Mouse (Mus musculus) adipocyte (in vitro differentiated cells): ENCODE measurements at regions not wholly inside any gene's neighbourhood (a gene's known extent, or its start where the extent isn't known, plus 50 kb on each side); places are given as distances from the start of the nearest gene placed in this dataset.
A peak's percentile ranks its signal among the peaks of the same experiment; 100 is the strongest.
"Not testable (repeated sequence)": the region's sequence is repeated elsewhere in the genome, so short reads cannot be mapped to it uniquely, and the experiment has no call there.

Experiments
- DNase-seq: peaks from one replicate; pipeline ENCODE4 v3.0.0-alpha.2; 2016; ENCODE audit warnings: low spot score

DNA sequence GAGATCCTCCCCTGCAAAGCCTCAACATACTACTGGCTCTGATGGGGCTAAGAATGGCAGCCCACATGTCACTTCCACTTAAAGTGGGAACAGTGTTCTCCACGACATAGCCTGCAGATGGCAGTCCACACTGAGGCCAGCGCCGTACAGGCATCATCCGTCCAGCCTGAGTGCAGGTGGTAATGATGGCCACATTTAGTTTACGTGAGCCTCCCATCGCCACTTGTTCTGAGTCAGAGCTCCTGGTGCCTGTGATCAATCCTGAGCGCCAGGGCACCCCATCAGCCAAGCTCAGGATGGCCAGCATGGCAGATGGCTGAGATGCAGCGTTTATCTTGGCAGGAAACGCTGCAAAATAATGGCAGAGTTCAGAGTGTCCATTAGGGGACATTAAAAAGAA, 159.6 kb downstream of the Adgrd1 start:
- no peak for DNase-seq

DNA sequence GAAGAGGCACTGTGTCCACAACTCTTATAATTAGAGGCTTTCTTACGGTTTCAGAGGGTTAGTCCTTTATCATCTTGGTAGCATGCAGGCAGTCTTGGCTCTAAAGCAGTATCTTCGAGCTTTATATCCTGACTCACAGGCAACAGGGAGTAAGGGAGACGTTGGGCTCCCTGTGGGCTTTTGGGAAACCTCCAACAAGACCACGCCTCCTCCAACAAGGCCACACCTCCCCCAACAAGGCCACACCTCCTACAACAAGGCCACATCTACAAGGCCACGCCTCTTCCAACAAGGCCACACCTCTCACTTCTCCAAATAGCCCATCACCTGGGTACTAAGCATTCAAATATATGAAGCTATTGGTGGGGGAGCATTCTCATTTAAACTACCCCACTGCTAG, 160.7 kb downstream of the Adgrd1 start:
- no peak for DNase-seq

DNA sequence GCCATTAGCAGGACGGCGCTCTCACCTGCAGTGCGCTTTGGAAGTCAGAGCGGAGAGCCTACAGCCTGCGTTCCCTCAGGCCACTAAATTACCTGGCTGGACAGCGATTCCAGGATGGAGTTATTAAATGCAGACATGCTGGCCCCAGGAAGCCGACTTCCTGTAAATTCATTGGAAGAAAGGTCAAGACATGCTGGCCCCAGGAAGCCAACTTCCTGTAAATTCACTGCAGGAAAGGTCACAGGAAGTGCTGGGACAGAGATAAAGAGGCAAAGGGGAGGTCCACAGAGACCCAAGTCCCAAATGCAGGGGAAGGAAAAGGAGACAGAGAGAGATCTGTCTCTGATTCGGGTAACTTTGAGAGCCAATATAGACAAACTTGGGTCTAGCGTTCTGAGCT, 164.1 kb downstream of the Adgrd1 start:
- no peak for DNase-seq

- DNase-seq, result no peak
These were observed 166.6 kb downstream of the Adgrd1 start for GRCm38 (mm10) chr5:129263118-129263517.

- DNase-seq, result no peak
These were observed 167.8 kb downstream of the Adgrd1 start for GRCm38 (mm10) chr5:129264363-129264762.

DNA sequence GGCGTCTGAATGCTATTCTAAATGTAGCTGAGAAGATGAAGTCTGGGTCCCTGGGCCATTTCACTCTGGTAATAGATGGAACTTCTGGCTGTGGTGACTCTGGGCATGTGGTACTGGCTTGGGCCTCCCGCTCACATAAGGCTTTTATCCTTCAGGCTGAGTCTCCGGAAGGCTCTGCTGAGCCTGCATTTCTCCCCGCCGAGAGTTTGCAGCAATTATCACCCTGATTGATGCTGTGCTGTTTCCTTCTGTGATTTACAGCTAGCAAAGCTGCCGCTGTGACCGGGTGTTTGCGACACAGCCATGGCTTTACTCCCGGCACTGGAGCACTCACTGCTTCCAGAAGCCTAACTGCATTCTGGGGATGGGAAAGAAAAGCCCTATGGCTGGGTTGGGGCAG, 171.9 kb downstream of the Adgrd1 start:
- DNase-seq, result no peak

- DNase-seq, result no peak
These were observed 173.5 kb downstream of the Adgrd1 start for GRCm38 (mm10) chr5:129270051-129270472.

DNA sequence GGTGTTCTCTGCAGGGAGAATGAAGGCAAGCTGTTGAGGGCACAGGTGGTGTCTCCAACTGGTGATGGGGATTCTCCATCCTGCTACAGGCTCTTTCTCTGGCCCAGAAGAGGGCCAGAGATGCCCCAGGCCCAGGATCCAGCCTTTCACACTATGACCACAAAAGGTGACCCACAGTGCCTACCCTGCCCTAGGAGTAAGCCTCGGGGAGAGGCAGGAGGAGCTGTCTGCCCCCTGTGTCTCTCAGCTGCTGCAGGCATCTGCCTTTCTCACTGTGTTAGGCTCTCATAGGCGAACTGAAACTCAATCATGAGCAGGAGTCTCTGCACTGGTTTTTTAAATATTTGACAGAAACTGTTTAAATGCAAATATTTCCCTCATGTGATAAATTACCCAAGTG, 184.9 kb downstream of the Adgrd1 start:
- no peak for DNase-seq

- DNase-seq, result no peak
These were observed 185.6 kb downstream of the Adgrd1 start for GRCm38 (mm10) chr5:129282133-129282532.

GRCm38 (mm10) chr5:129282826-129283225, 186.3 kb downstream of the Adgrd1 start:
- DNase-seq, result no peak

DNA sequence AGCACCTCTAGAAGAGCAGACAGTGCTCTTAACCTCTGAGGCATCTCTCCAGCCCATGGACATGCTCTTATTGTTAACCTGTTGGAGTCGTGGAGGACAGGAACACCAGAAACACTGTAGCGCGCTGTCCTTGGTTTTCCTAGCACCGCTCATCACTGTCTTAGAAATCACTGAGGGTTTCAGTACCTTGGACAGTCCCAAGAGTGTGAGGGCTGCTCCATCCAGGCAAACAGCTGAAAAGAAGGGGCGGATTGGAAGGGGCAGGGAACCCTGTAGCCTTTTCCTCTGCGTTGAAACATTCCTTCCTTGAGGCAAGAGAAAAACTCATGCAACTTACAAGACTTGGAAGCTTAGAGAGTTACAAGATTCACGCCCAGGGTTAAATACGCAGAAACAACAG, 190.9 kb downstream of the Adgrd1 start:
- peak; percentile 11 for DNase-seq

DNA sequence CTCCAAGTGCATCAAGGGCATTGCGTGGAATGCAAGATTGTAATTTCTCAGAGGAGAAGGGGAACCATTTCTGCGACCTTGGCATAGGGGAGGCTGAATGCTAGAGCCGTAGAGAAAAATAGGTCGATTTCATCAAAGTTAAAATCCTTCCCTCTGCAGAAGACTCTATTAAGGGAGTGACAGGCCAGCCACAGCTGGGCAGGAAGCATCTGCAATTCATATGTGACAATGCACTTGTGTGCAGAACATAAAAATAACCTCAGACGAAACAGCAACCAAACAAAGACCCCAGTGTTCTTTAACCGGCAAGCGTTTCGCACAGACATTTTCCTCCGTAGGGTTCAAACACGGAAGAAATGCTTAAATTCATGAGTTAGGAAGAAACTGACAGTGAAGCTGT, 196.3 kb downstream of the Adgrd1 start:
- not testable (repeated sequence) for DNase-seq

DNA sequence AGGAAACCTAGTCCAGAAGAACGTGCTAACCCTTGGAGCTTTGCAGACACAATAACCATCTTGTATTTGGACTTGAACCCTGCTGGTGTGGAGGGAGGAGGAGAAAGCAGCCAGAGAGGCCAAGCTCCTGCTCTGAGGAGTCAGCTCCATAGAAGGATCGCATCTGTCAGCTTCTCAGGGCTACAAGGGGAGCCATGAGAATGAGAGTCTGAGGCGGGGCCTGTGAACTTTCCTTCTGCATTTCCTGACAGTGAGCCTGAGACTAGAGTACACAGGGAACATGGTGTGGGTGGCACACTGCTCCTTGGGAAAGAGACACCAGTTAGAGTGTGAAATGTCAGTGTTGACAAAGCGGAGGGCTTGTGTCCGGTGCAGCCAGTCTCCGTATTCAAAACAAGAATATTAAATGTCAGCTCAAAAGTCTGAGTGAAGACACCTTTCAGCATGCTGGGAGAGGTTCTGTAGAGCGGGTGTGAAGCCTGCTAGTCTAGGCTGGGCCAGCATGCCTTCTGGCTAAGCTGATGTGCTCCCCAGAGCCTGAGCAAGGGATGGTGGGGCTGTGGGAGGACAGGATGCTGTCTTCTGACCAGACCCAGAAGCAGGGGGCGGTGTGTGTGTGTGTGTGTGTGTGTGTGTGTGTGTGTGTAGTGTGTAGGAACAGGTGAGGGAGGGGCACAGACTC, 198.5 kb downstream of the Adgrd1 start:
- DNase-seq, result not testable (repeated sequence)

GRCm38 (mm10) chr5:129297657-129298349, 201.3 kb downstream of the Adgrd1 start:
- DNase-seq, result no peak

DNA sequence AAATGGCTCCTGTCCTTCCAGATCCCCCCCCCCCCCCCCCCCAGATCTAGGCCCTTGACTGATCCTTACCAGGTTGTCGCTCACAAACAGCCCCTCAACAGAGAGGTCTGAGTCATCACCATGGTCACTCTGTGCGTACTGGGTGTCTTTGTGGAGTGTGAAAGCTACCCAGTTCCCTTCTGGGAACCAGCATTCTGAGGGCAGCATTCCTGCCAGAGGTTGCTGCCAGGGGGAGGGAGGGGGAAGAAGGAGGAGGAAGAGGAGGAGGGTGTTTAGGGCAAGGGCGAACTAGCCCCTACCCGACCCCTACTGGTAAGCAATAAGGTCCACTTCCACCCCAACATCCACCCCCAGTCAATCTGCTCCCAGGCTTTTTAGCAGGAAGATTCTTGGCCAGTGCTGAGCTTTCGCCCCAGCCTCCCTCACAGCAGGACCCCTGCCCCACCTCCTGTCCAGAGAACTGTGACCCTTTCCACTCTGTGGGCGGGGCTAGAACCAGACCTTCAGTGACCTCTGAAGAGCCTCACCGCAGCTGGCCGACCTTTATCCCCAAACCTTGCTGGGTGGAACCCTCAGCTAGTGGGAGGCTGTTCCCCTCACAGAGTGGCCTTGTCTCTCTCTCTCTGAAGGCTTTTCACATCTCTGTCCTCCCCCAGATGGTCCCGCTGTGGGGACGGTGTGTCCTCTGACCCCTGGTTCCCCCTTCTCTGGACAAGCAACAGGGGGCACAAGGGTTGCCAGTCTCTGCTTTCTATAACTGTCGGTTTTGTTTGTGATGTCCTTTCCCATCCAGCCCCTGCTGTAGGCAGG, 202.2 kb upstream of the Sfswap start:
- no peak for DNase-seq

DNA sequence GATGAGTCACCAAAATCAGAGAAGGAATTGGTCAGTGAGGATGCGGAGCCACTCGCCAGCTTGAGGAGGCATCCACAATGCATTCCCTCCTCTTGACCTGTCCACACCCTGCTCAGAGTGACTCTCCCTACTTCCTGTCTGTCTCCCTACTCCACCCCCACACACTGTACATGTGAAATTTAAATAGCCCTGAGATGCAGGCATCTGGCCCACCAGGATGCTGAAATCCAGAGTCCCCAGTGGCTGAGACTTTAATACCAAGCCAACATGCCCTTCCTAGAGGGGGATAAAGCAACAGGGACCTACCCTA, 201.6 kb upstream of the Sfswap start:
- DNase-seq, result no peak

DNA sequence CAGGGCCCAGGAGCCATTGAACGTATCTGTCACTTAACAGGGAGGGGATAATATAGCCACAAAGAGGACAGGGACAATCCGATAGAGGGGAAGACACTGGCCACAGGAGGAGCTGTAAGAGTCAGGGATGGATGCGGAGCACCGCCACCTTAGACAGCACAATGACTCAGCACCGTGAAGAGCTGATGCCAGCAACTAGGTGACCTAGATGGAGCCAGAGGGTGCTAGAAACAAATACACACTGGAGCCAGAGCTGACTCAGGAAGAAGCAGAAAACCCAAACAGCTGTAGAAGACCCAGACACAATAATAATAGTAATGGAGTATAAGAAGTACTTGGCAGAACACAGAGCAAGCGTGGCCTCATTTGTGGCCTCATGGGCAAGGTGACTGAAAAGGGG, 200.6 kb upstream of the Sfswap start:
- DNase-seq, result no peak

DNA sequence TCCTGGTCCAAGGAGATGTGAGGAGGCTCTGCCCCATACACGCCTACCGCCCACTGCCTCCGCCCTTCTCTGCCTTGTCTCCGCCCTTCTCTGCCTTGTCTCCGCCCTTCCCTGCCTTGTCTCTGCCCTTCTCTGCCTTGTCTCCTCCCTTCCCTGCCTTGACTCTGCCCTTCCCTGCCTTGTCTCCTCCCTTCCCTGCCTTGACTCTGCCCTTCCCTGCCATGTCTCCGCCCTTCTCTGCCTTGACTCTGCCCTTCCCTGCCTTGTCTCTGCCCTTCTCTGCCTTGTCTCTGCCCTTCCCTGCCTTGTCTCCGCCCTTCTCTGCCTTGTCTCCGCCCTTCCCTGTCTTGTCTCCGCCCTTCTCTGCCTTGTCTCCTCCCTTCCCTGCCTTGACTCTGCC, 185.4 kb upstream of the Sfswap start:
- DNase-seq, result no peak

DNA sequence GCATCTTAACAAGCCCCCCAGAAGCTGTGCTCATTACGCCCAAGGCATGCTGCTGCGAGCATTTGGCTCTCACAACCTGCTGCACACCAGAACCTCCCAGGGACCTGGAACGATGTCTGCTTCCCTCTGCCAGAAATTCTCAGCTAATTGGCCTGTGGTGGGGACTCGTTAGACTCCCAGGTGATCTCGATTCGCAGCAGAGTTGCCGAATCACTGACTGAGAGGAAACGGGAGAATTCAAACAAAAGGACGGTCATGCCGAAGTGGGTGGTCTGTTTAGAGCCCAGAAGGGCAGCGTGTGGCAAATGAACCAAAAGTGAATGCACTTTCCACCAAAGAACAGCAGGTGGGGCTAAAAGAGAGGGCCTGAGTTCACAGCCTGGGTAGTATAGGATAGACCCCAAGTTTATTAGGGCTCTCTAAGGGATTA, 169.9 kb upstream of the Sfswap start:
- DNase-seq, result no peak

DNA sequence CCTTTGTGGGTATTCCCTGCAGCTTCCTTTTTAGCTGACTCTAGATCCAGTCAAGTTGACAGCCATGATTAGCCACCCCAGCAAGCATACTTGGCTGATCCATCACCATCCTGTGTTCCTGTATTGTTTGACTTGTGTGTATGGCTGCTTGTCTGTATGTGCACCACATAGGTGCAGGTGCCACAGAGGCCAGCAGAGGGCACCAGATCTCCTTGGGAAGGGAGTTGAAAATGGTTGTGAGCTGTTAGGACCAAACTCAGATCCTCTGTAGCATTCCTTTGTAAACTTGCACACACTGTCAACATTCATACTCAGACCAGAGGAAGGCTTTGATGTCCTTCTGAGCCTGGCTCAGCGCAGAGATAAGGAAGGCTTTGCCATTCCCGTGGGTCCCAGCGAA, 169.0 kb upstream of the Sfswap start:
- DNase-seq, result no peak

DNA sequence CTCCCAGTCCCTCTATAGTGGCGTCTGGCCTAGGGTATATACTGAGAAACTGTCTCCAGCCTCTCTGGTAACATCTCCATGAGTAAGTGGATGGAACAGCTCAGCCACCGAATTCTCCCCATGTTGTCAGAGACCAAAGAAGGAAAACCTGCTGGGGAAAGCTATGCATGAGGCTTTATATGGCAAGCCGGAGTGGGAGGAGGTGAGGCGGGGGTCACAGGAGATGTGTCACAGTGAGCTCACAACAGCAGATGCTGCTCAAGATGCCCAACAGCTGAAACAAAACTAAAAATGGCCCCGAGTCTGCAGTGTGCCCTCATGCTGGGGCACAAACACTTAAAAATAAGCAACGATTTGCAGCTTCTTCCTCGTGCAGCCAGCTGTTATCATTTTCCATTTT, 162.5 kb upstream of the Sfswap start:
- no peak for DNase-seq

DNA sequence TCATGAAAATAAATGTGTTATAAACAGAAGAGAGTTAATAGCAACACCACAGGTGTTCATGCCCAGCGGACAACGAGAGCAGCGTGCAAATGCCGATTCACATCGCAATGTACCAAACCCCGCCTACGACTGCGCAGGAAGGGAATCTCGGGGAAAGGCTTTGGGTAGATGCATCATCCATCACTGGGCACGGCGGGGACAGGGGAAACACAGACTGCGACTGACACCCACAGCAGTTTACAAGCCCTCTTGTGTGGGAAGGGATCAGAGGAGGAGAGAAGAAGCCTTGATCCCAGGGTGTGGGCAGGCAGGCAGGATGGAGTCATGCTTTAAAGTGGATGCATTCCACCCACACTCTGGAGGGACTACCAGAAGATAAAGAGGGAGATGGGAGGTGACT, 157.0 kb upstream of the Sfswap start:
- DNase-seq, result no peak

DNA sequence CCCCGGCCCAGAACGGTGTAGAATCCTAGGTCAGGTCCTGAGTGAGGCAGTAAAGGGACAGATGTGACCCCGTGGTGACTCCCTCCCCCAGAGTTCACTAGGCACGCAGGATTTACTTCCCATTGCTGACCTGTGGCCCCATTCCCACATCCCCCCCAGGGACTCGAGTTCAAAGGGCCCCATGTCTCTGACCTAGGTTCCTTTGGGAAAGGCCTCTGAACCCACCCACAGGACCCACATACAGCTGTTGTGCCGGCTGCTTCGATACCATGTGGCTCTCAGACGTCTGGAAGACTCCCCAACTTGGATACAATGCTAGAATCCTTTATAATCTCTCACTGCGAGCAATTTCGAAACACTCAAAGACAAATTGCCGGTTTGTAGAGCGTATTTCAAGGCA, 151.0 kb upstream of the Sfswap start:
- no peak for DNase-seq
